Mouse (Mus musculus) right cerebral cortex, postnatal 10 days (tissue): ENCODE measurements around the gene Hist1h4a.
"Not testable (repeated sequence)": the region's sequence is repeated elsewhere in the genome, so short reads cannot be mapped to it uniquely, and the experiment has no call there.

Experiments
- DNase-seq, 2 experiments: peaks; one replicate each; pipeline ENCODE4 v3.0.0; 2021; ENCODE audit warnings: low spot score in 2 of 2

The Hist1h4a gene

DNA sequence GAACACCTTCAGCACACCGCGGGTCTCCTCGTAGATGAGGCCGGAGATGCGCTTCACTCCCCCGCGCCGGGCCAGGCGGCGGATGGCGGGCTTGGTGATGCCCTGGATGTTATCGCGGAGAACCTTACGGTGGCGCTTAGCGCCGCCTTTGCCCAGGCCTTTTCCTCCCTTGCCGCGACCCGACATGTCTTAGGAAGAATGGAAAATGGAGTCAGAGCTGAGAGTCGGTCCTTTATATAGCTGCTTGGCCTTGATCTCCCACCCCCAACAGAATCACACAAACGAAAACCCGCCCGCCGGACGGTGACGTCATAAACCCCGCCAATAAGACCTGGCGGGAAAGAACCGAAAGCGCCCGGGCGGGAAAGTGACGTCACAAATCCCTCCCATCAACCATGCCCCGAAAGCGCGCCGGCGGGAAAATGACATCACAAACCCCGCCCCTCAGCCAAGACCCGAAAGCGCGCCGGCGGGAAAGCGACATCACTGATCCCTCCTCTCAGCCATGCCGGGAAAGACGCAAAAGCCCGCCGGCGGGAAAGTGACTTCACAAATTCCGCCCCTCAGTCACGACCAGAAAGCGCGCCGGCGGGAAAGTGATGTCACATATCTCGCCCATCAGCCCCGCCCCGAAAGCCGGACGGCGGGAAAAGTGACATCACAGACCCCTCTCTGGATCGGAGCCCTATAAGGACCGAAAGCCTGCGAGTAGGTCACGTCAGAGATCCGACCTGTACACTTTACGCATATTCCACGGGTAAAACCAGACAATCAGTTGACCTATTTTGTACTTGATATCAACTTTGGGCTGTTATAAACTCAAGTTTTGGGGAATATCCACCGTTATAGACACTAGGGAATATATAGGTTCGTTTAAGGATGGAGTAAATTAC lies at the start of gene Hist1h4a:
TSS of gene Hist1h4a (minus strand) at position 259 of the 893 bp plus-strand sequence.
- DNase-seq = peak; percentile 100

DNA sequence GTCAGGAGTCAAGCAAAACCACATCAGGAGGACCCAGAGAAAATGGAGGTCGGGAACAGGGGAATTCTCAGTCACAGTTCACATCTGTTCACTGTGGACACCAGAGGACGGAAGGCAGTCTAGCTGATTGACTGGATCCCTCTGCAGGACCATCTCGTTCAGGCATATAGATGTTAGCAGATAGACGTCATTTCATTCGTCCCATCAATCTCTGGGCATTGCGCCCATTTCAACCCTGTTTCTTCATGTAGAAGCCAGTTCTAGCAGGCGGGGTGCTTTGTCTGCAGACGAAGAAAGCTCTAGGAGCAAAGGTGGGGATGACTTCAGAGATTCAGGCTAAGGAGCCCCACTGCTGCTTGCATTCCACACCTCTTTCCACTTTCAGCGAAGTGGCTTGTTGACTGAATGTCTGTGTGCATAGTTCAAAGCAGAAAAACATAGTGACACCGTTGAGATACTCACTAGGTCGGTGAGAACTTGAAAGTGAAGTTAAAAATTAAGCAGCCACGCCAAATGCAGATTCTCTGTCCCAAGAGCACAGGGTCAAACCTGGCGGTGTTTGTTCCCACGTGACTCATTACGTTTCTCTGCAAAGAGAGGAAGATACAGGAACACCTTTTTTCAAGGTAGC lies 45.5 kb upstream of the Hist1h4a start, which contains the start of gene Slc17a2:
TSS of gene Slc17a2 (plus strand) at position 572 of the 631 bp plus-strand sequence.
- peak in 1 of 2 experiments; percentile 24 for DNase-seq

DNA sequence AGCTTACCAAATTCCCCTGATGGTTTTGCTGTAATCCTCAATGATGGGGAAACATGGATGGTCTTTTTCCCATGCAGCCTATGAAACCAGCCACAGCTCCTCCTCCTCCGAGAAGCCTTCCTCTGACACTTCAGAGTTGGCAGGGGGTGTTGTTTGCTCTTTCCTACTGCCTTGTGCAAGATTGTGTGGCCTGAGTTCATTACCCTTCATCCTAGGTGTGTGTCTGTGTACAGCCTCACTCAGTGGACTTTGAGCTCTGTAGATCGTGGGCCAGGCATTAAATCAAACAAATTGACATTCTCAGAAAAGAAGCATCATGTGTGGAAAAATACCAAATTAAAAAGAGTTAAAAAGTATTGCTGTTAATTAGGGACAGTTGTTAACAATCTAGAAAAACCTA lies 43.5 kb upstream of the Hist1h4a start:
- DNase-seq = no peak

DNA sequence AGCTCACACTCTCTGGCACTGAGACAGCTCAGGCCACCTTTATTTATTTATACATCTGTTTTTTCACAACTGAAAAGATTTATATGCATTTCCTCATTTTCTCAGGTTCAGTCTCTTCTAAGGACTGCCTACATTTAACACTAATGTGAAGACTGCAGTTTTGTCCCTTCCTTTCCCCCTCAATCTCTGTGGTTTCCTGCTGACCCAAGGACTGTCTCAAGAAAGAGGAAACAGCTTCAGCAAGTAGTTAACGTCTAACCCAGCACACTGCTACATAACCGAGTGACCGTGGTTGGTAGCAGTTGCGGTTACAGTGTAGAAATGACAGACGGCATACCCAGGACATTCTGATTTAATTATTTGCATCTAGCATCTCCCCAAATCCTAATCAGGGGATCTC lies 38.4 kb upstream of the Hist1h4a start:
- DNase-seq = no peak

DNA sequence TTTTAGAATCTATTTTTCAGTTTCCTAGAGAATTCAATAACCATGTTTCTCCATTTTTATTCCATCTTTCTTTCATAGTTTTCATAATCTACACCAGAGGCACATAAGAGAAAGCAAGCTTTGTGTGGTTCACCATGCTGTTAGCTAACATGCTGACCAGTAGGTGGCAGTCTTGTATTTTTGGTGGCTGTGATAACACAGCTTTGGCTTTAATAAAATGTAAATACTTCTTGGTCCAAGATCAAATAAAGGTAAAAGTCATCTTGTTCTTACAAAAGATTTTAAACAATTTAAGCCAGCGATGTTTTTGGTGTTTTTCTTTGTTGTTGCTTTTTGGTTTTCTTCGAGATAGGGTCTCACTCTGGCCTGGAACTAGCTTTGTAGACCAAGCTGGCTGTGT lies 31.5 kb upstream of the Hist1h4a start:
- DNase-seq = peak; percentile 65 to 73

DNA sequence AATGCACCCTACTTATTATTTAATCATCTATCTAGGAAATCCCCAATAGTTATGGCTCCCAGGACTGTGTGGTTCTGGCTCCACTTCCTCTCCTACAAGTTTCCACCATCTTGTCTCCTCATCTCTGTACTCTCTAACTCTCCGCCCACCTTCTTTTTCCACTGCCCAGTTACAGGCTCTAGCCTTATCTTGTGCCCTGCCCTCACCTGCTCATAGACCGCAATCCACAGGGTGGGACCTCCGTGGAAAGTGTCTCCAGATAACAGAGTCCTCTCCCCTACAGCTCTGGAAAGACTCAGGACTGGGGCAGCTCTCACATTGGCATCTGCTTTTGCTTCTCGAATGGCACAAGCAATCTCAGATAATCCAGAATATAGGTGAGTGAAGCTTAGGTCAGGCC lies 18.0 kb upstream of the Hist1h4a start:
- DNase-seq = no peak

DNA sequence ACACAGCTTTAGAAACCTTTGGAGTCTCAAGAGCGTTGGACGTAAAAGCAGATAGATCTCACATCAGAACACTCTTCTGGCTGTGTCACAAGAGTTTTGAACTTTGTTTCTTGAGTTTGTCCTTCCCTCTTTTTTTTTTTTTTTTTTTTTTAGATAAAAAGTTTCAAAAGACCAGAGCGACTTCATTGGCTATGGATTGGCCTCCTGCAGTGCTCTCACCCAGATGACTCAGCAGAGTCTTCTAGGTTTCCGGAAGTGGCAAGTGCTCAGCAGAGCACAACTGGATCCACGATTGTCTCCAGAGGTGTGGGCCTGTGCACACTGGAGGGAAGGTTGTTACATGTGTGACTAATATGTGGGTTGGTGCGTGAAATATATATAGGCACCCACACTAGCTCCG lies 17.3 kb upstream of the Hist1h4a start:
- no peak for DNase-seq

DNA sequence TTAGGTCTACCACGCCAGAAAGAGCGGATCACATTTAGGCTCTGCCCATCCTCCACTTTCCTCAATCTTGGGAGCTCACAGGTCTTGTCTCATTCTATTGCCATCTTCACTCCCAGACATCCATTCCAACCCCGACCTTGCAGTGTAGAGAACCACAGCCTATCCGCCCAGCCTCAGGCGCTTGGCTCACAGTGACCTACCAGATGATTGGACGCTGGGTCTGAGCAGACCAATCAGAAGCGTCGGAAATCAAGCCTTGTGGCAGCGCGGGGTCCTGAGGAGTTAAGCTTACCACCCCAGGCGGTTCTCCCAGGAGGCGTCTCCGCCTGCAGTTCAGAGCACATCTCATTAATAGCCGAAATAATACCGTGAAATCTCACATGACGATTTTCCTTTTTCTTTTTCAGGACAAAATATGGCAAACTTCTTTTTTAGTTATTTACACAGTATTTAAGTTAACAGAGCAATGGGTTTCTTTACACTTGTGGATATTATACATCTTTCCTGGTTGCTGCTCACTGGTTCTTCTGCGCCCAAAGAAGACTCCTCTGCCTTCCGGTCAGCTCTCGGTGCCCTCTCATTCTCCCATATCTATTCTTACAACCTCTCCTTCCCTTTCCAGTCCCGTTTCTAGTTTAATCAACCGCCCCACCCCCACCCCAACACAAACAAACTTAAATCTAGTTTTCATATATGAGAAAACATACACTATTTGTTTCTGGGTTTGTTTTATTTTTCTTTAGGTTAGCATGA lies 11.7 kb upstream of the Hist1h4a start:
- DNase-seq = peak; percentile 75 to 83

DNA sequence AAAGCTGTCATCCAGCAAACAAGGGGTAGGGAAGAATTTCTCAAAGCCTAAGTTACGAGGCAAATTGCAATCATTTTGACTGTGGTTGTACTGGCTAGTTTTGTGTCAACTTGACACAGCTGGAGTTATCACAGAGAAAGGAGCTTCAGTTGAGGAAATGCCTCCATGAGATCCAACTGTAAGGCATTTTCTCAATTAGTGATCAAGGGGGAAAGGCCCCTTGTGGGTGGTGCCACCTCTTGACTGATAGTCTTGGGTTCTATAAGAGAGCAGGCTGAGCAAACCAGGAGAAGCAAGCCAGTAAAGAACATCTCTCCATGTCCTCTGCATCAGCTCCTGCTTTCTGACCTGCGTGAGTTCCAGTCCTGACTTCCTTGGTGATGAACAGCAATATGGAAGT lies 8.6 kb upstream of the Hist1h4a start, which contains the start of gene Trim38:
TSS of gene Trim38 (plus strand) at position 301 of the 400 bp plus-strand sequence.
- not testable (repeated sequence) for DNase-seq

DNA sequence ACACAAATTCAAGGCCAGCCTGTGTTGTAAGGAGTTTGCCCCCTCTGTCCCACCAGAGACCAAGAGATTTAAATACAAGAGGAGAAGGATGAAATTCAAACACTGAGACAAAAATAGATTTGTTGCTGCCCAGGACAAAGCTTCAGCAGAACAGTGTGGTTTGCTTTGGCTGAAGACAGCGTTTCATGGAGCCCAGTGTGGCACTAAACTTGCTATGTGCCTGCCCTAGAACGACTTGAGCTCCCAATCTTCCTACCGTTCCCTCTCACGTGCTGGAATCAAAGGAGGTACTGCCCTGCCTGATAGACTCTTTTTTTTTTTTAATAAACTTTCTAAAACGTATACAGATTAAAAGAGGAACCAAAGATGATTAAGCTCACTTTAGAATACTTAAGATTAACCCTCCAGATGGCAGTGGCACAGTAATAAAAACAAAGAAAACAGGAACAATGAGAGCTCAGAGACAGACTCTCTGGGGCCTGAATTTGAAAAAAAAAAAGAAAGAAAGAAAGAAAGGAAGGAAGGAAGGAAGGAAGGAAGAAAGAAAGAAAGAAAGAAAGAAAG lies 7.9 kb upstream of the Hist1h4a start:
- DNase-seq = no peak

DNA sequence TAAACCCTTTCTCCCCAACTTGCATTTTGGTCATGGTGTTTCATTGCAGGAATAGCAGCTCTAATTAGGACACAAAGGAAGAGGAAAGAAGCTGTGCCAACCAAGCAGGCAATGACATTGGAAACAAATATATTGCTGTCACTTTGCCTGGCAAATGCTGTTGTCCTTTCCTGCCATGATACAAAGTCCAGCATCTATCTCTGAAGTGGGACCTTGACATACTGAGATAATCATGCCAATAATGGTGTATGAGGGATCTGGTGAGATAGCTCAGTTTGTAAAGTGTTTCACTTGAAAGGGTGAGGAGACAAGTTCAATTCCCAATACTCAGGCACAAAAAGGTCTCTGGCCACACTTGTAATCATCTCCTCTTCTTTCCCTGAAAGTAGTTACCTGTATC lies 5.7 kb upstream of the Hist1h4a start:
- DNase-seq = no peak

DNA sequence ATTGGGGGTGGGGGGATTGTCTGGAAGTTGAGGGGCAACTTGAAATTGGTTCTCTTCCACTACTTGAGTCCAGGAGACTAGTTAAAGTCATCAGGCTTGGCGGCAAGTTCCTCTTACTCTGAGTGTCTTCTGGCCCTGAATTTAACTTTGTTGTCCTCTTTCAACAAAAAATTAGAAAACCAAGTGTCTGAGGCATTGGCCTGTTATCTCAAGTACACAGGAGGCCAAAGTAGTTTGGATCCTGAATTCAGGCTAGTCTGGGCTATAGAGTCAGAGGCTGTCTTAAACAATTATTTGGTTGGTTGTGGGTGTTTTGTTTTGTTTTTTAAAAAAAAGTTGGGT lies 4.1 kb upstream of the Hist1h4a start:
- no peak for DNase-seq

DNA sequence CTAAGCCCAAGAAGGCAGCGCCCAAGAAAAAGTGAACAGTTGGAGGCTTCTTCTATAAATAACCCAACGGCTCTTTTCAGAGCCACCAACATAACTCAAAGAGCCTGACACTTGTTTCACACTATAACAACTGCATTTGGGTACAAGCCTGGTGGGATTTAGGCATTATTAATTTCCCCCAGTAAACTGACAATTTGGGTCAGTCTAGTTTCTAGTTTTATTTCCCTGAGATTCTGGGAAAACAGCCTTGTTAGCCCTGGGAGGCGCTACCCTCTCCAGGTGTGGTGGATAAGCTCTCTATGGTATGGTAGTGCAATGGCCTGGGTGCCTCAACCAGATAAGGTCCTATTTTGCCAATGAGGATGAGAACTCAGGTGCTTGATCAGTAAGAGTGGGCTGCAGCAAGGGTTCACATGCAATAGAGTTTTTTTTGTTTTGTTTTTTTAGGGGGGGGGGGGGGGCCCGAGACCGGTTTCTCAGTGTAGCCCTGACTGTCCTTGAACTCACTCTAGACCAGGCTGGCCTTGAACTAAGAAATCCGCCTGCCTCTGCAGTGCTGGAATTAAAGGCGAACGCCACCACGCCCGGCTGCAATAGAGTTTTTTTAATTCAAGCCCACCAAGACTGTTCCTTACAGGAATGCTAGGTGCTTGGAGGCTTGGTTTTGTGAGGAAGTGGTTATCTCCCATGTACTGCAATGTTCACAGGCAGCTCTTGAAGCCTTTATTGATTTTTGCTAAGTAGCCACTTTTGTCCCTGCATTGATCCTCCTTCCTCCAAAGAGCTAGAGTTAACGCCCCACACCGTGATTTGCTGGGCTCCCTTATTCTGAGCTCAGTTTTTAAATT lies 3.5 kb upstream of the Hist1h4a start:
- no peak for DNase-seq

DNA sequence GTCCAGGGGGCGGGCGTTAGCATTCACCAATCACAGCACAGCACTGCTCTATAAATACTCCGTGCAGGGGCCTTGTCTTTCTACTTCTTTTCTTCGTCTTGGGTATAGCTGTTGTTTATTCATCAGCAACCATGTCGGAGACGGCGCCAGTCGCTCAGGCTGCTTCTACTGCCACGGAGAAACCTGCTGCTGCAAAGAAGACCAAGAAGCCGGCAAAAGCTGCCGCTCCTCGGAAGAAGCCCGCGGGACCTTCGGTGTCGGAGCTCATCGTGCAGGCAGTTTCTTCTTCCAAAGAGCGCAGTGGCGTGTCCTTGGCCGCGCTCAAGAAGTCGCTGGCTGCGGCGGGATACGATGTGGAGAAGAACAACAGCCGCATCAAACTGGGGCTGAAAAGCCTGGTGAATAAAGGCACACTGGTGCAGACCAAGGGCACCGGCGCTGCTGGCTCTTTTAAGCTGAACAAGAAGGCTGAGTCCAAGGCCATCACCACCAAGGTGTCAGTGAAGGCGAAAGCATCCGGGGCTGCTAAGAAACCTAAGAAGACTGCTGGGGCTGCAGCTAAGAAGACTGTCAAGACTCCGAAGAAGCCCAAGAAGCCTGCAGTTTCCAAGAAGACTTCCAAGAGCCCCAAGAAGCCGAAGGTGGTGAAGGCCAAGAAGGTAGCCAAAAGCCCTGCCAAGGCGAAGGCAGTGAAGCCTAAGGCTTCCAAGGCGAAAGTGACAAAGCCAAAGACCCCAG lies 2.7 kb upstream of the Hist1h4a start, which contains the start of gene Hist1h1a:
TSS of gene Hist1h1a (plus strand) at position 81 of the 738 bp plus-strand sequence.
- peak; percentile 91 to 92 for DNase-seq

DNA sequence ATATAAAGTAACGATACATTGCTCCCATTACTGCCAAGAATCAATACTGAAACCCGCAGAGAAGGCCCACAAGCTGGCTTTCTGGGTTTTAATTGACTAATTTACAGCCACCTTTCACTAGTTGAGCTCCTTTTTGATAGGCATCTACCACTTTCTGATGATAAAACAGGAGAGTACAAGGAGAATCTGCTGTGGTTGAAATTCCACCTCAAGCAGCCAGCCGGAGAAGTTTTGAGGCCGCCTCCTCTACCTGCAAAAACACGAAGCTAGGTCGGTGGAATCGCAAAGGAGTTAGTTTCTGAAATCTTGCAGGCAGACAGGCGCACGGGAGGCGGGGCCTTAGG lies 2.2 kb upstream of the Hist1h4a start:
- DNase-seq = no peak

DNA sequence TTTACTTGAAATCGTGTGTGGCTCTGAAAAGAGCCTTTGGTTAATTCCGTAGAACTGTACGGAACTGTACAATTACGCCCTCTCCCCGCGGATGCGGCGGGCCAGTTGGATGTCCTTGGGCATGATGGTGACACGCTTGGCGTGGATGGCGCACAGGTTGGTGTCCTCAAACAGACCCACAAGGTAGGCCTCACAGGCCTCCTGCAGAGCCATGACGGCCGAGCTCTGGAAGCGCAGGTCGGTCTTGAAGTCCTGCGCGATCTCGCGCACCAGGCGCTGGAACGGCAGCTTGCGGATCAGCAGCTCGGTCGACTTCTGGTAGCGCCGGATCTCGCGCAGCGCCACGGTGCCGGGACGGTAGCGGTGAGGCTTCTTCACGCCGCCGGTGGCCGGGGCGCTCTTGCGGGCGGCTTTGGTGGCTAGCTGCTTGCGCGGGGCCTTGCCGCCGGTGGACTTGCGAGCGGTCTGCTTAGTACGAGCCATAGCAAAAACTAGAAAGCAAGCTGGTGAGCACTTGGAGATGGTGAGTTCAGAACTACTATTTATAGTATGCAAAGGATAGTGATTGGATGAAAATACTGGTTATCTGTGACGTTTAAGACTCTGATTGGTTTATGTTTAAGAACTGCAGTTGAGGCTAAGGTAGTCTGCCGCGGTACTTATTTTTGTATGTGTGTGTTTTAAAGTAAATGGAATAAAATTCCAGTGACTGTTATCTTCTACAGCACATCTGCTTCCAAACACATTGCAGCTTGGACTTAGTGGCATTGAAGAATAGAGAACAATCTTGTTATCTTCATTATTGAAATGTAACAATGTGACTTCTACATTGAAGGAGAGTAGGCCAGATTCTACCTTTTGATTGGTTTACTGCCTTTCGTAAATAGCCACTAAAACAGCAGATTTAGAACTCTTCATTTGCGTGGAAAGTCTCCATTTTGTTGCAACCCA lies 1.1 kb upstream of the Hist1h4a start, which contains the start of gene Hist1h3a:
TSS of gene Hist1h3a (minus strand) at position 516 of the 951 bp plus-strand sequence.
- peak; percentile 44 to 73 for DNase-seq

DNA sequence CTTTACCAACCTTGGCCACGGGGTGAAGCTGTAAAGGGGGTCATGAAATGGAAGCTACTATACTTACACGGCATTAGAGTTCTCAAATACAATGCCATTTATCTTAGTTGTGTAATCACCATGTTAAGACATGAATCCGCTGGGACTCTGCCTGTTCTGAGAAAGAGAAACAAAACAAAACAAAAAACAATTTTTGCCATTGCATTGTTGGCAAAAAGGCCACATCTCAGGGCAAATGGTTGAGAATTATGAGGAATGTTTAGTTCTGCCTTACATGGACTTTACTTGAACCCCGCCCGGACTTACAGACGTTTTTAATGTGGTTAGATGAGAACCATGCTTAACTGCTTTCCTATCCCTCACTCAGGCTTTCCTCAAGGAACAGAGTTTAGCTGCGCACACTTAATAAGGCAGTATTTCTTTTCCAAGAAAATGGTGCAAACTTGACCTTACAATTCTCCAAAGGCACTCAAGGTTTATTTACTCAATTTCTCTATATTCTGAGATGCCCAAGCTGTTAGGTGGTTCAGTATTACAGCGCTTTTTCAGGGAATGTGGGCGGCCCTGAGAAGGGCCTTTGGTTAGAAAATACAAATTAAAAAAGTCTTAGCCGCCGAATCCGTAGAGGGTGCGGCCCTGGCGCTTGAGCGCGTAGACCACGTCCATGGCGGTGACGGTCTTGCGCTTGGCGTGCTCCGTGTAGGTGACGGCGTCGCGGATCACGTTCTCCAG lies 624 bp downstream of the Hist1h4a start:
- DNase-seq = peak; percentile 31 to 42

DNA sequence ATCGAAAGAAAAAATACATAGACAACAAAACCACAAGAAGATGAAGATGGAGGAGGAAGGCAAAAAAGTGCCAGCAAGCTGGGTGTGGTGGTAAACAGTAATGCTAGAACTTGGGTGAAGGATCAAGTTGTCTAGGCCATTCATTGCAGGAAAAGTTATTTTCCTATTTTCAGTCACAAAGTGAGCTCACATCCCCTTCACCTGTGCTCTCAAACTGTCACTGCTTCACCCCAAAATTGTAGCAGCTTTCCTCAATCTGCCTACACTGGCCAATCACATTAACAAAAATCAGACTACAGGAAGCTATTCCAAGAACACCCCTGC lies 1.2 kb downstream of the Hist1h4a start:
- no peak for DNase-seq
